Mouse (Mus musculus) small intestine, adult 2 months (tissue): Measurements from ENCODE around the gene Sfswap. TPM values are rescaled to one million over a fixed set of nuclear protein-coding genes. Genes with fewer than 3 reads are reported as not detected.

Source experiments
- H3K27ac ChIP-seq: fragments of 200-500 bp; 2 replicates; pipeline ENCODE4 v1.5.1; 2012; ENCODE audit warnings: low read depth, low read length, control low read depth, inconsistent platforms; ENCODE audit not compliant: insufficient read depth
- H3K27me3 ChIP-seq: fragments of 200-500 bp; 2 replicates; pipeline ENCODE4 v1.6.1; 2012; ENCODE audit warnings: mild to moderate bottlenecking, moderate library complexity, low read length, inconsistent platforms; ENCODE audit not compliant: control insufficient read depth, insufficient read depth
- H3K36me3 ChIP-seq: fragments of 200-500 bp; 2 replicates; pipeline ENCODE4 v1.6.1; 2012; ENCODE audit warnings: mild to moderate bottlenecking, low read length, control low read depth, inconsistent platforms; ENCODE audit not compliant: control insufficient read depth, insufficient read depth
- H3K4me1 ChIP-seq: fragments of 200-500 bp; 2 replicates; pipeline ENCODE4 v1.6.1; 2012; ENCODE audit warnings: low read length, inconsistent platforms, mixed read lengths; ENCODE audit not compliant: control insufficient read depth, insufficient read depth, insufficient read length
- H3K4me3 ChIP-seq: fragments of 200-500 bp; 2 replicates; pipeline ENCODE4 v1.5.1; 2012; ENCODE audit warnings: low read depth, mild to moderate bottlenecking, control low read depth, inconsistent platforms, low read length, moderate library complexity
- CTCF ChIP-seq: fragments of 200-500 bp; IDR thresholded peaks from 2 replicates; pipeline ENCODE4 v1.5.1; 2012; ENCODE audit warnings: low read depth, mild to moderate bottlenecking, control low read depth, inconsistent platforms, low read length, moderate library complexity, mixed read lengths; ENCODE audit not compliant: insufficient replicate concordance, insufficient read length; ENCODE audit errors: extremely low read depth
- POLR2A ChIP-seq: fragments of 200-500 bp; IDR thresholded peaks from 2 replicates; pipeline ENCODE4 v1.6.1; 2012; ENCODE audit warnings: low read depth, mild to moderate bottlenecking, control low read depth, inconsistent platforms, low read length, moderate library complexity
- WGBS: fragments of 180-500 bp; shearing (Covaris S2); methylation state at CpG from one replicate; pipeline ENCODE4 v1.1.7; 2018; 5-methylcytosine and 5-hydroxymethylcytosine counted together
- polyA plus RNA-seq: library from polyadenylated mRNA; depleted of rRNA; stranded (reverse); fragments of >200 nt; gene quantifications from 2 replicates; pipeline ENCODE4 v1.2.3, GENCODE M21; 2012

Gene Sfswap
- polyA plus RNA-seq, 1 experiment, result 75.9 TPM

DNA sequence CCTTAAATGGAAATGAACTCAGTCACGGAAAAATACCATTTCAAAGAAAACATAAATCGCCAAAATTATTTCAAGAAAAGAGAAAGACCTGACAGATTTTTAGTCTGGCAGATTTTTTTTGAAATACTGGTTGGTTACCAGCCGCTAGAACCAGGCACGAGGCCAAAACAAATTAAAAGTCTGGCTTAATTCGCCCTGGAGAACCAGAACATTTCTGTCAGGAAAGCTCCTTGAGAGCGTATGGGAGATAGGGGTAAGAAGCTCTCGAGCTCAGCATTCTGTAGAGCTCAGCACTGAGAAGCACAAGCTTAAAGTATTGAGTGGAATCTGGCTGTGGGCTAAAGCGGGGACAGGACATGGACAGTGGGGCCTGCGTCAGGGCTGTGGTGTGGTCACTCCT, 44.8 kb downstream of the Sfswap start:
- H3K36me3 ChIP-seq, result peaks cover 83% of the 10 kb centered on the region
- H3K4me3 ChIP-seq, result no peak overlapping the region
- no peak overlapping the region for H3K27ac ChIP-seq
- TF ChIP-seq POLR2A (no peak), CTCF (no peak)
- no peaks in the 10 kb centered on the region for H3K4me1 ChIP-seq
- WGBS, result 76% methylated on average over 9 of the region's 9 CpGs
- no peaks in the 10 kb centered on the region for H3K27me3 ChIP-seq

DNA sequence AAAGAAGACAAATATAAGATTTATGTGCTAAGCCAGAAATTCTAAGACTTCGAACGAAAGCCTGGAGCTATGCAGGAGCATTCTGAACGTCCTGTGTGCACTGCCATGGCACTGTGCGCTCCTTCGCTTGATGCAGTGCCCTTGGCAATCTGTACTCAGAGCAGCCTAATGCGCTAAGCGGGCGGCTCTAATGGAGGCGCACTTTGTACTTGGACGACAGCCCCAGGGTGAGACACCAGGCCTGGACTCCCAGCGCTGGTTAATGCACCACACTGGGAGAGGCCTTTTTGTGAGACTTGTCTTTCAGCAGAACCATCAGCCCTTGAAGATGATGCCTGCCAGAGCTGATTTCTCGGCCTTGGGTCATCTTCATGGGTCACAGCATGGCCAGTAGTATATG, 48.7 kb downstream of the Sfswap start:
- WGBS, result 85% methylated on average over 12 of the region's 12 CpGs
- Histone ChIP-seq H3K4me1 (no peaks in the 10 kb centered on the region), H3K4me3 (no peak overlapping the region), H3K36me3 (peaks cover 78% of the 10 kb centered on the region), H3K27me3 (no peaks in the 10 kb centered on the region), H3K27ac (no peak overlapping the region)
- no peak for TF ChIP-seq CTCF
- TF ChIP-seq POLR2A, result no peak

GRCm38 (mm10) chr5:129550790-129551189, 49.8 kb downstream of the Sfswap start:
- WGBS, result 99% methylated on average over 6 of the region's 6 CpGs
- Histone ChIP-seq H3K27me3 (no peaks in the 10 kb centered on the region), H3K27ac (no peak overlapping the region), H3K36me3 (peaks cover 84% of the 10 kb centered on the region), H3K4me1 (no peaks in the 10 kb centered on the region), H3K4me3 (no peak overlapping the region)
- TF ChIP-seq CTCF (no peak), POLR2A (no peak)

DNA sequence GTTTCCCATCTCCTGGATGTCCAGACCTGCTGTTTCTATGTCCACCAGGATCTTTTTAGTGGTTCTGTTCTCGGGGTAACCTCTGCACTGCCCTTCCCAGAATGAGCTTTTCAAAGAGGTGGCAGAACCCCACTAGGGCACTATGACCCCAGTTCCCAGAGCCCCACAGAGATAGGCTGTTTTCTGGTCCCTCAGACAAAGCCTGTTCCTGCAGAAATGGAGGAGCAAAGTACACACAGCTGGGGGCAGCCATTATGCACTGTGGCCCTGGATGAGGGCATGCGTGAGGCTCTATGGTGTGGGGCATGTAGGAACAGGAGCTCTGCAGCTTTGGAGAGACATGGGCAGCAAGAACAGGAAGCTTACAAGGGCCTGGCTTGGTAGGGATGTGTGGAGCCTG, 51.0 kb downstream of the Sfswap start:
- no peak for TF ChIP-seq POLR2A
- no peak for TF ChIP-seq CTCF
- Histone ChIP-seq H3K27me3 (no peaks in the 10 kb centered on the region), H3K27ac (no peak overlapping the region), H3K4me1 (no peaks in the 10 kb centered on the region), H3K4me3 (no peak overlapping the region), H3K36me3 (peaks cover 83% of the 10 kb centered on the region)
- 98% methylated on average over 2 of the region's 2 CpGs for WGBS

DNA sequence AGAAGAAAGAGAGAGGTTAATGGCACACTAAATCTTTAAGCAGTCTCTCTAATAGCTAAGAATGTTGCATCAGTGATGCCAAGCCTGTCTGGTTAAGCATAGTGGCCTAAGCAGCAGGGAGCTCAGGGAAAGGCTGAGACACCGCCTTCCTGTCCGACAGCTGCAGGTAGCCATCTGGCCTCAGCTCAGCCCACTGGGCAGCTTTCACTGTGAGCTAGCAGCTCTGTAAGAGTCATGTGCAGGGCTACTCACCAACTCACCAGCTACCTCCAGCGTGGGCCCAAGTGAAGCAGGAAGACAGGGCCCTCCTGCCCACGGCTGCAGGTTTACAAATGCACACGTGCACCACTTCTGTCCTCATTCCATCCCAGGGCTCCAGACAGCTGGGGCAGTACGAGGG, 52.6 kb downstream of the Sfswap start:
- peaks cover 81% of the 10 kb centered on the region for H3K36me3 ChIP-seq
- 88% methylated on average over 6 of the region's 6 CpGs for WGBS
- no peaks in the 10 kb centered on the region for H3K4me1 ChIP-seq
- H3K27ac ChIP-seq, result no peak overlapping the region
- no peak overlapping the region for H3K4me3 ChIP-seq
- TF ChIP-seq POLR2A (no peak), CTCF (no peak)
- no peaks in the 10 kb centered on the region for H3K27me3 ChIP-seq

- TF ChIP-seq CTCF (no peak), POLR2A (no peak)
- Histone ChIP-seq H3K4me3 (no peak overlapping the region), H3K36me3 (peaks cover 76% of the 10 kb centered on the region), H3K4me1 (no peaks in the 10 kb centered on the region), H3K27me3 (no peaks in the 10 kb centered on the region), H3K27ac (no peak overlapping the region)
- 87% methylated on average over 5 of the region's 5 CpGs for WGBS
Measured at GRCm38 (mm10) chr5:129558591-129558990, 57.6 kb downstream of the Sfswap start.

GRCm38 (mm10) chr5:129559283-129559682, 58.3 kb downstream of the Sfswap start:
- H3K27ac ChIP-seq, result no peak overlapping the region
- no peak overlapping the region for H3K4me3 ChIP-seq
- whole genome bisulfite sequencing, result 86% methylated on average over 11 of the region's 11 CpGs
- no peaks in the 10 kb centered on the region for H3K4me1 ChIP-seq
- no peaks in the 10 kb centered on the region for H3K27me3 ChIP-seq
- no peak for TF ChIP-seq CTCF
- no peak for TF ChIP-seq POLR2A
- peaks cover 76% of the 10 kb centered on the region for H3K36me3 ChIP-seq

- Histone ChIP-seq H3K36me3 (peaks cover 68% of the 10 kb centered on the region), H3K4me3 (no peak overlapping the region), H3K4me1 (no peaks in the 10 kb centered on the region), H3K27ac (no peak overlapping the region), H3K27me3 (no peaks in the 10 kb centered on the region)
- TF ChIP-seq POLR2A (no peak), CTCF (no peak)
- 93% methylated on average over 8 of the region's 8 CpGs for WGBS
Measured at GRCm38 (mm10) chr5:129562342-129562741, 61.3 kb downstream of the Sfswap start.
